Mouse (Mus musculus) heart, postnatal 10 days (tissue): ENCODE measurements around the gene Fbxl3. TPM values are rescaled to one million over a fixed set of nuclear protein-coding genes. Genes with fewer than 3 reads are reported as not detected.

ENCODE experiments used
- DNase-seq, 2 experiments: peaks; one replicate each; pipeline ENCODE4 v3.0.0; 2021
- intact Hi-C: fragments of 180-260 bp; cut with DNase I; formaldehyde crosslinking; loops from one replicate; pipeline ENCODE4 v1.15.1; 2025
- total RNA-seq, 2 experiments: library from RNA; stranded (reverse); gene quantifications; 2 replicates each; pipeline ENCODE4 v1.2.3; 2021

Fbxl3 gene
- total RNA-seq, 2 experiments from 2014 or later = 59.8 to 65.2 TPM

DNA sequence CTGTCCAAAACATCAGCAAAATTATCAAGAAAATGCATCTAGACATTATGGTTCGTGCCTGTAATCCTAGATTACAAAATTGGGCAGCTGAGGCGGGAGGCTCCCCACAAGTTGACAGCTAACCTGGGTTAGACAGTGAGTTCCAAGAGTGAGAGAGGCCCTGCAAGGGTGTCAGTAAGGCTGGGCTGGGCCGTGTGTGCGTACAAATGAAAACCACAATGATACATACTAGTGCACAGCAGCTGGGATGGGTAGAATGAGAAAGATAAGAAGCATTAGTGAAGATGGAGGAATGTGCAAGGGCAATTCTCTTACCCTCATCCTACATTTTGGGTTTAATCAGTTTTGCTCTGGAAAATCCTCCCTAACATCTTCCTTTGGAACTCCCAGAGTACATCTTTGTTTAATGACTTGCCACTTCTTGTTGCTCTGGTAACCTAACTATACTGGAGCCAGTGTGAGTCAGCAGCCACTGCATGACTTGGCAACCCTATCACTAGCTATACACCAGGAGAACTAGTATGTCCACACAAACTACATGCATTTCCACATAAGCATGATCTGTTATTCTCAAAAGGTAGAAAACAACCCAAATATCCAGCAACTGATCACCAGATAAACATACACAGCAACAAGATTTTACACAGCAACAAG is 12.6 kb downstream of the Fbxl3 start:
- intact Hi-C loops = no loop called here
- no peak for DNase-seq

- no peak for DNase-seq
- intact Hi-C loops = no loop called here
Observed at GRCm38 (mm10) chr14:103085840-103086533, 13.4 kb downstream of the Fbxl3 start.

DNA sequence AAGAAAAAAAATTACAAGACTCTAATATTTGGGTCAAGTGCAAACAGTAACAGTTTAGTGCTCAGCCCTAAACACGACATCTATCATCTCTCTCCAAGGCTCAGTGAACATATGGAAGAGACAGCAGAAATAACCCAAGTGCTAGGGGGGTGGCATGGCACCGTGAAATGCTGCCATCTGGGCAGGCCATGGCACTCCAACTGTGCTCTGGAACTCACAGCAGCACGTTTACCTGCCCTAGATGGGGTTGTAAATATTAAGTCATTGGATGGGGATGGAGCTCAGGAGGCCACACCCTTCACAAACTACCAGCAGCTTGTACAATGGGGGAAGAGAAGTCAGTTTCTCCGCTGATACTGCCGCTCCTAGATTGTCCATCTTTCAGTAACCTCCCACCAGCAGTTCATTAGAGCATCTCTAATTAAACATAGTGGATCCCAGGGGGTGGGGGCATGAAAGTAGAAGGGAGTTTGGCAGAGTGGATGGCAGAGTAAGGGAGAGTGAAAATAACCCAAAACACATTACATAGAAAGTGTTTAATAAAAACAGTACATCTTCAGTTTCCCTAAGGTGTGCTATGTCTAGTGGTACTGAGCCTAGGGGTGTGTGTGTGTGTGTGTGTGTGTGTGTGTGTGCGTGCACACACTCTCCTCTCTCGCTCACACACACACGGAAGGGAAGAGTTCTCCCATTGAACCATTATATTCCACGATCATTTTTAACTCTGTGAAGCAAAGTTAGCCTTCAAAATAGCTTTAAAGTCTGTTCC is 20.0 kb downstream of the Fbxl3 start:
- DNase-seq = no peak
- intact Hi-C loops = loop anchor here (5.0 kb wide), 1 partner anchor 123 kb away; no protein-coding TSS in a partner anchor

DNA sequence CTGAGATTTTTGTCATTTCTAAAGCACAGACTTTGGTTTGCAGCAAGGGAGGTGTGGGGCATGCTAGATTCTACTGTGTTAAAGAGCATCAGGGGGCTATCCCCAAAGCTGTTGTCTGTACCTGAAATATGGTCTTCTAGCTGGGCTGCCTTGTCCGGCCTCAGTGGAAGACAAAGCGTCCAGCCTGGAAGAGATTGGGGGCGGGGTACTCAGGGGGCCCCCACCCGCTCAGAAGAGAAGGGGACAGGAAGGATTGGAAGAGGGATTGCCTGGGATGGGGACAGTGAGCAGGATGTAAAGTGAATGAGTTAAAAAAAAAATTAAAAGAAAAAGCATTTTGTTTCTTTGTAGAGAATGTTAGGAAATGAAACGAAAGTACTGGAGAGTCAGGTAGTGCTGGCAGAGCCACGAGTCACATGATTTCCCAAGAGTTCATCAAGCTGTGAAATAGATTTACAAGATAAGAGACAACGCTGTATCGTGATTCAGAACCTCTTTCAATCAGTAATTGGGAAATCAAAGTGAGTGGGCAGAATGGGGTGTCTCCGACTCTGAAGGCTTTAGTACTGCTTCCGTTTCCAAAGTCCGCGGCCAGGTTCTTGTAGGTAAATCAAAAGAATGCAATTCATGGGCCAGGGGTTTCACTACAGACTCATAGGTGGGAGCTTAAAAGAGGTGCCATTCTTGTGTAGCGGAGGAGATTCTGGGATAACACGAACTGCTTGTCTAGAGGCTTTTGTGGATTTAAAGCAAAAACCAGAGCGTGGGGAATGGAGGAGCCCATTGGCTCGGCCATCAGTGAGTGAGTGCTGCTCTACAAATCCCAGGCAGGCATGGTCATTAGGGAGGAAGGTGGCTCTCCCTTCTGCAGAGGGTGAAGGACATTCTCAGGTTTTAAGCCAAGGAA is 21.1 kb downstream of the Fbxl3 start:
- intact Hi-C loops = loop anchor here (5.0 kb wide), 1 partner anchor 124 kb away; no protein-coding TSS in a partner anchor

DNA sequence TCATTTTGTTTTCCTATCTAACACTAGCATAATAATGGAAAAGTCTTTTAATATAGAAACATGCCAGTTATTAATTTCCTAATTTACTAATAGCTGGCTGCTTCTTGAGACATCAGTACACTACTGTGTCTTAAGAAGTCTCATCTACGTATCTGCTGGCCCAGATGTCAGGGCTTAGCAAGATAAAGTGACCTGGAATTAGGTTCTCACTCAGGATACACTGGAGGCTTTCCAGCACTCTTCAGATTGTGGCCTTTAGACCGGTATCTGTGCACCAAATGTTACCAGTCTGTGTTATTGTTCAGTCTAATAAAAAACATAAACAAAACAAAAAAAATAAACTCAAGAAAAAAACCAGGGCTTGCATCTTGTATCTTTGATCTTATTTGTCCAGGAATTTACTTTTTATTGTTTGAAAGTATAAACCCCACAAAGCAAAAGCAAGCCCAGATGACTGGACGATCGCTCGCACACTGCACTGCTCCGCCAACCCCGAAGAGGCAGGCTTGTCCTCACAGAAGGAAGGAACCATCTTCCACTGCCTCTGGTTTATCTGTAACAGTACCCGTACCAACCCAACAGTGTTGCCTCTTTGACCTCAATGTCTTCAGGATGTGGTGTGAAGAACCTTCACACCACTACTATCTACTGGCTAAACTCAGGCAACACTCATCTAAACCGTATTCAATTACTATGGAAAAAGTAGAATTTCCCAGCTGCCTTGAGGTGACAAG is 21.9 kb downstream of the Fbxl3 start:
- DNase-seq = no peak
- intact Hi-C loops = loop anchor here (5.0 kb wide), 1 partner anchor 125 kb away; no protein-coding TSS in a partner anchor

More for the DNA sequence above, 21.1 kb downstream of the Fbxl3 start:
- no peak for DNase-seq

GRCm38 (mm10) chr14:103075166-103075565 is 24.2 kb downstream of the Fbxl3 start:
- intact Hi-C loops = loop anchor here (5.0 kb wide), 1 partner anchor 127 kb away; no protein-coding TSS in a partner anchor
- no peak for DNase-seq

GRCm38 (mm10) chr14:103073825-103074224 is 25.5 kb downstream of the Fbxl3 start:
- intact Hi-C loops = no loop called here
- no peak for DNase-seq

GRCm38 (mm10) chr14:103072731-103073130 is 26.6 kb downstream of the Fbxl3 start:
- intact Hi-C loops = no loop called here
- no peak for DNase-seq

DNA sequence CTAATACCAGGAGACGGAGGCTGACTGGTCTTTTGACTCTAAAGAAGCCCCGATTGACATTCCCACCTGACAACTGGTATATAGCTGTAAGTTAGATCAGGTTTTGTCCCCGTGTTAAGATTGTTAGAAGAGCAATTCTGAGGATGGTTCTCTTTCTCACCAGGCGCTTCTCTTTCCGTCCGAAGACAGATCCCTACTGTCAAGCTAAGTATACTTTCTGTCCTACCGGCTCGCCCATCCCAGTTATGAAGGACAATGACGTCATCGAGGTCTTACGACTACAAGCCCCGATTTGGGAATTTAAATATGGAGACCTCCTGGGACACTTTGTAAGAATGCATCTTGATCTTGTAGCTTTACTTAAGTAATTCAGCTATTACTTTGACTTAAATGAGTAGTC is 27.9 kb downstream of the Fbxl3 start:
- no peak for DNase-seq
- intact Hi-C loops = no loop called here

DNA sequence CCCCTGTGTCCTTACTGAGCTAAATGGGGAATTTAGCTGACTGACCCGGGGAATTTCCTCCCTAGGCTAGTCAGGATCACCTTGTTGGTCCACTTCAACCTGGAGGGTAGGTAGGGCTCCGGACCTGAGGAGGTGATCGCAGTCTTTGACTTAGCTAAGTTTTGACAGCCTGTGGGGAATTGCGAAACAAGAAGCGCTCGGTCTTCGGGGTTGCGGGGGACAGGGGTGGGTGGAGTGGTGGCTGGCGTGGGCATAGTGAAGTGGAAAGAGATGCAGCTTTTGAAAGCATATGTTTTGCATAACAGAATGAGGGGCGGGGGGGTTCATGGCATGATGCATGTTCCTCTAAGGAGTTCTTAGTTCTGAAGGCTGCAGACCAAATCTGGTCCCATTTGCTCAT is 28.6 kb downstream of the Fbxl3 start:
- intact Hi-C loops = loop anchor here (1.0 kb wide), 1 partner anchor 29 kb away; the partner anchor contains the start of gene Fbxl3
- DNase-seq = peak in 1 of 2 experiments; percentile 27

DNA sequence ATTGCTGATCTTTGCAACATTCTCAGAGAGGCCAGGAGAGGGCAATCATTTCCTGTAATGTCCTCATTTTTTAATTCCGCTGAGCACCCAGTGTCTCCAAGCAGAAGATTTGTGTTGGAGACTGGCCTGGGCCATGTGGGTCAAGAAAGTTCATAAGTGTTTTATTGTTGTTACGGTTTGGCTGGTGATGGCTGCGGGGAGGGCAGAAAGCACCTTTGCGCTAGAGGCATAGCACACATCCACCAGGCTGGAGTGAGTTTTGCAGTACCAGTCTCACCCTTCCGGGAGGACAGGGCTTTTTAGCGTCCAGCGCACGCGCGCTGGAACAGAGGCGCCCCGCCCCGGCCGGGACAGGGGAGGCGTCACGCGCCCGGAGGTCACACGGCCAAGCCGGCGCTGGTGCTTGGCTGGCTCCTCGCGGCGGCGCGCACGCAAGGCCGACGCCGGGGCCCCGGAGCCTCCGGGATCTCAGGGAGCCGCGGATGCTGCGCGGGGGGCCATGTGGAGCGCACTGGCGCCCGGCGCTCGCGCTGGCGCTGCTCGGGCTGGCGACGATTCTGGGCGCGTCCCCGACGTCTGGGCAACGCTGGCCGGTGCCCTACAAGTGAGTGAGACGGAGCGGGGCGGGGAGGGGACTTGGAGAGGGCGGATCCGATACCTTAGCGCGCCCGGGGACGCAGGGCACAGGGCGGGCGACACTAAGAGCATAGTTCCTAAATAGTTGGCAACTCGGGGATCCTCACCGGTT is 29.3 kb downstream of the Fbxl3 start, which contains the start of gene Cln5:
Gene Cln5 (plus strand): TSS at position 353 of the 748 bp plus-strand sequence.
- peak; percentile 95 to 96 for DNase-seq
- intact Hi-C loops = loop anchor here (1.0 to 5.0 kb wide), 5 partner anchors 29 to 622 kb away; partner anchors contain the start of gene Fbxl3

DNA sequence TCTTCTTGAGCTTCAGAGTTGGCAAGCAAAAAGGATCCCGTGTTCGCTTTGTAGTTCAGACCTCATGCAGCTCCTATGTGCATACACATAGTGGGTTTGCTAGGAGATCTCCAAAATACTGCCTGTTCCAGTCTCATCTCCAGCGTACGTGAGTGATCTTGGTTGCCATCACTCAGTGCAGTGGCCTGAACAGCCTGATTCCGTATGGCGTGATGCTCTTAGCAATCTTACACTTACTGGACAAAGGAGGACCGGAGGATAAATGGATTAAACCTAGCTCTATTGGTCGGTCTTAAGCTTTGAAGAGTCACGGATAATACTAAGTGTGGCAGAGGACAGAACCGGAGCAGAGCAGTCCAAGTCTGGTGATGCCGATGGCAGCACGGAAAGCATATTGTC is 29.9 kb downstream of the Fbxl3 start:
- peak in 1 of 2 experiments; percentile 12 for DNase-seq
- intact Hi-C loops = loop anchor here (5.0 kb wide), 4 partner anchors 58 to 623 kb away; no protein-coding TSS in a partner anchor

DNA sequence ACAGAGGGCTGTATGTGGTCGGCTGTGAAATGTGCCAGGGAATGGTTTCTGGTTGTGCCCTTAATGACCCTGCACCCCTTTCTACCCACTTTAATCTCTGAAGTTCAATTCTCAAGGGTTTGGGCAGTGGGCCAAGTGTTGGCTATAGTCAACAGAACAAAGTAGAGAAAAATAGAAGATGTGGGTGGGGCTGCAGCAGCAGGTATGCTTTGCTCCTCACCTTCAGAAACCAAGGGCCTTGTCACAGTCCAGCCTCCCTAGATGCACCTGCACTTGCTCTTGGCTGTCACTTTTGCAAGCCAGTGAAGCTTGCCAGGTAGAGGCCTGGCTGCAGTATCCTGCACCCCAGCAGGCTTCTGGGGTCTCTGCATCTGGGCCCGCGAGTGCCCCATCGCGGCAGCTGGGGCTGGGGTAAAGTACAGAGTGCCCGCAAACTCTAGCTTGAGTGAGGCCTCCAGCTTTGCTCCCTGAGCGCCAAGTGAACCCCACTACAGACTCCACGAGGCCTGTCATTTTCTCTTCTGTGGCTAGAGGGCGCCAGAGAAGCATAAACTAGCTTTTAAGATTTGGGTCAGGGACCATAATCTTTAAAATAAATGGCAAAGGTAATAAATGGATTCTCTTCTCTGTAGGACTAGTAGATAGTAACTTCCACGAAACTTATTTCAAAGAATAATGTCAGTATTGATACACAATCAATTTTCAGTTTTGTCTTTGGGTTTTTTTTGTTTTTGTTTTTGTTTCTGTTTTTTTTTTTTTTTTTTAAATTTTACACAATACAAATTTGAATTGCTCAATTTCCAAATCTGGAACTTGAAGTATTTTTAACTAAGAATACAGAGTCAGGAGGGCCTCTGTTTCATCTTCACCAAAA is 33.8 kb downstream of the Fbxl3 start:
- peak; percentile 76 to 86 for DNase-seq
- intact Hi-C loops = loop anchor here (2.0 to 5.0 kb wide), 5 partner anchors 62 to 627 kb away; no protein-coding TSS in a partner anchor

DNA sequence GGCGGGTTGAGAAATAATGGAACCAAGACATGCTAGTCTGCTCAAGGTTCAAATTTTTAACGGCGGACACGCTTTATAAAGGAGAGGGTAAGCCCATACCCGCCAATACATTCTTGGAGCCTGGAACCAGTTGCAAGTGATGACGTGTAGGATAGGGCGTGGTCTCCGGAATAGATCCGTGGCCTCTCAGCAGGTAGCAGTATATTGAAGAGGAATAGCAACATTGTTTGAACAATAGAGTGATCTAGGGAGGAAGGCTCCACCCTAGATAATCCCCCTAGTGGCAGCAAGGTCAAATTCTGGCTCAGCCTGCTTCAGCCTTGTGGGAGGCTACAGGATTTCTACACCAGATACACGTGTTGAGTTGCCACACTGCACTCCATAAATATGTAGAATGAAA is 39.9 kb downstream of the Fbxl3 start:
- intact Hi-C loops = no loop called here
- no peak for DNase-seq

GRCm38 (mm10) chr14:103058998-103059397 is 40.4 kb downstream of the Fbxl3 start:
- DNase-seq = peak in 1 of 2 experiments; percentile 9

GRCm38 (mm10) chr14:103056601-103057000 is 42.8 kb downstream of the Fbxl3 start:
- no peak for DNase-seq
- intact Hi-C loops = no loop called here

More at GRCm38 (mm10) chr14:103058998-103059397, 40.4 kb downstream of the Fbxl3 start:
- intact Hi-C loops = no loop called here

DNA sequence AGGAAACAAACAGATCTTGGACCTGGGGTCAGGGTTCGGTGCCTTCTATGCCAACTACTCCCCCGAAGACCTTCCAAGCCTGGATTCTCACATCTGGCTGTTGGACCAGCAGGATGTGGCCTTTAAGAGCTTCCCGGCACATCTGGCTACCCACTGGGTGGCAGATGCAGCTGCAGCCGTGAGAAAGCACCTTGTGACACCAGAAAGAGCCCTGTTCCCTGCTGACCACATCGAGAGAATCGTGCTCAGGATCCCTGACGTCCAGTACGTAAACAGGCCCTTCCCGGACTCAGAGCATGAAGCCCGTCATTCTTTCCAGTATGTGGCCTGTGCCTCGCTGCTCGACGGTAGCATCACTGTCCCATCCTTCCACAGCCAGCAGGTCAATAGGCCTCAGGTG is 44.6 kb downstream of the Fbxl3 start:
- DNase-seq = no peak
- intact Hi-C loops = no loop called here
